Comparison of ENCODE assay signal across 8 mouse cellular contexts in genomic region chr2:38350796-38351195, GRCm38 (mm10). TPM values are rescaled to one million over a fixed set of nuclear protein-coding genes. Genes with fewer than 3 reads are reported as not detected.
DNase-seq lines count a peak whose midpoint lies in the region; ATAC-seq and TF ChIP-seq lines count a peak whose summit lies in the region.

No protein-coding gene starts in this region.

- H3K4me1 ChIP-seq in G1E (ENCODE audit: insufficient read depth, low read depth, low read length): peaks cover 48% of the 10 kb centered on the region
- peaks cover 4% of the 10 kb centered on the region for H3K4me1 ChIP-seq in lung, adult 2 months (ENCODE audit: control insufficient read depth, insufficient read depth, low read length)

- no peak for DNase-seq in G1E (ENCODE audit: low spot score)
- peak; percentile 35 for DNase-seq in c-Kit-positive CD71-positive TER-119-negative erythroid progenitor cells, embryonic 14.5 days (ENCODE audit: low read depth)
- DNase-seq in forelimb bud, embryonic 11.5 days (ENCODE audit: low read depth, low spot score): peak; percentile 95
- DNase-seq in heart, postnatal 36 days: peak; percentile 71 to 74
- peak; percentile 87 to 91 for DNase-seq in layer of hippocampus, adult 2 months (ENCODE audit: low spot score in 2 of 2)
- peak; percentile 58 for DNase-seq in lung, adult 2 months
- peak; percentile 41 for DNase-seq in ovary, postnatal 10 days (ENCODE audit: low spot score)
- peak; percentile 84 for DNase-seq in yolk sac, embryonic 10.5 days (ENCODE audit: low spot score)

- peak overlapping the region; percentile 97 for H3K27ac ChIP-seq in layer of hippocampus, adult 2 months

- no peak for TF ChIP-seq POLR2A in lung, adult 2 months (IDR thresholded peaks at IDR 0.05; ENCODE audit: borderline replicate concordance, extremely low read depth, low read depth, low read length)

- intact Hi-C loops in heart, postnatal 36 days (cut with DNase I): no loop called here

- H3K4me3 ChIP-seq in G1E (ENCODE audit: low read depth, low read length): peak overlapping the region; percentile 60; the same call in 1 of the 2 replicates
- peak overlapping the region; percentile 82 for H3K4me3 ChIP-seq in layer of hippocampus, adult 2 months
- H3K4me3 ChIP-seq in lung, adult 2 months (replicated peaks; ENCODE audit: extremely low read depth, low read depth, low read length): peak overlapping the region; percentile 20

- no peaks in the 10 kb centered on the region for H3K36me3 ChIP-seq in G1E (replicated peaks)

- peak; percentile 15; the same call in 1 of the 2 replicates for ATAC-seq in G1E (ENCODE audit: extremely low read depth, insufficient number of reproducible peaks, low FRiP score, poor library complexity, severe bottlenecking)

- H3K9me3 ChIP-seq in G1E (replicated peaks): peaks cover 21% of the 10 kb centered on the region

- no peak for TF ChIP-seq CTCF in G1E (IDR thresholded peaks at IDR 0.05; ENCODE audit: low read depth, low read length)
- no peak for TF ChIP-seq CTCF in layer of hippocampus, adult 2 months (conservative IDR thresholded peaks at IDR 0.05)
- no peak for TF ChIP-seq CTCF in lung, adult 2 months (IDR thresholded peaks at IDR 0.05; ENCODE audit: insufficient read depth, low read length)

- WGBS in lung, adult 2 months: under 1% methylated on average over 36 of the region's 37 CpGs

- H3K27me3 ChIP-seq in G1E (ENCODE audit: insufficient read depth, low read length): peaks cover 99% of the 10 kb centered on the region

RNA-seq across cellular contexts. Expression of gene Lhx2, which starts 11.7 kb away (rescaled TPM):
- total RNA-seq in G1E (2014; fragmentation: Nextera tagmentation) (not detected in 2 replicates), G1E (2017) (0.05 and 0.06 TPM in 2 replicates)
- polyA plus RNA-seq in G1E (2012): 0.05 and 0.08 TPM in 2 replicates
- total RNA-seq in heart, postnatal 36 days (2021): not detected
- total RNA-seq in layer of hippocampus, adult 2 months (2021): 10 to 100 TPM; 96.6 to 99.5 TPM
- polyA plus RNA-seq in lung, adult 2 months (2012; rRNA removed): not detected in 2 replicates

Comparison
In these comparisons a context has a peak if more than half of its experiments do, and no peak if none do; other contexts are left out.
1. H3K4me3 ChIP-seq: peak in every context shown above with its lines; median percentile 82 in layer of hippocampus, adult 2 months; 60 in G1E; 20 in lung, adult 2 months.
2. RNA of gene Lhx2, which starts 11.7 kb away (total RNA-seq): 96.6 to 99.5 TPM in layer of hippocampus, adult 2 months; 0.05 to 0.06 TPM in G1E and not detected in heart, postnatal 36 days; every median in the first group is over 10 times any median in the second.